Mouse (Mus musculus): ENCODE measurements around the gene Serpina12.
A peak's percentile ranks its signal among the peaks of the same experiment; 100 is the strongest.

The Serpina12 gene

DNA sequence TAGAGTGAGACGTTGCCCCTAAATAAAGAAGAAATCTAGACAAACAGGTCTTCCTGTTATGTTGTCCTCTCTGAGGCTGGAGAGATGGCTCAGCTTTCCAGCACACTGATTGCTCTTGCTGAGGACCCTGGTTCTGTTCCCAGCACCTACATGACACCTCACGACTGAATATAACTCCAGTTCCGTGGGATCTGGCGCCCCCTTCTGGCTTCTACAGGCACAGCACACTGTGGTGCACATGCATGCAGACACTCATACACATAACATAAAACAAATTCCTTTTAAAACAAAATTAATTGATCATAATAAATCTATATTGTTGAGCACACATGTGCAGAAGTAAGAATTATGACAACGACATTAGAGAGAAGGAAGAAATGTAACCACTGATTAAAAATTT lies 39.6 kb downstream of the Serpina12 start:
- DNase-seq (ENCODE audit: low spot score in 2 of 2): no peak

GRCm38 (mm10) chr12:104003238-104003612 lies 41.0 kb downstream of the Serpina12 start:
- no peak for DNase-seq (ENCODE audit: low spot score in 2 of 2)

- DNase-seq (ENCODE audit: low spot score in 2 of 2): peak; percentile 33 to 83
These were observed 41.5 kb downstream of the Serpina12 start for GRCm38 (mm10) chr12:104002569-104003237.

DNA sequence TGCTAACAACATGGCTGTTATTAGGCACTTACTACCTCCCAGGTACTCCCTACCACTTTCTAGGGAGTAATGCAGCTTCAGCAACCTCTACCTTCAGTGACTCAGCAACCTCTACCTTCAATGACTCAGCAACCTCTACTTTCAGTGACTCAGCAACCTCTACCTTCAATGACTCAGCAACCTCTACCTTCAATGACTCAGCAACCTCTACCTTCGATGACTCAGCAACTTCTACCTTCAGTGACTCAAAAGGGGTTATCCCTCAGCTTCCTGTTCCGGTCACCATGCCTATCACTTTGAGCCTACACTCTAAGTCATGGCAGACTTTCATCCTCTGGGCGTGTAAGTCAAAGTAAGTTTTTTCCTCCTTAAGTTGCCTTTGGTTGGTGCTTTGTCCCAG lies 43.6 kb downstream of the Serpina12 start:
- no peak for DNase-seq (ENCODE audit: low spot score in 2 of 2)

GRCm38 (mm10) chr12:103999611-104000010 lies 44.6 kb downstream of the Serpina12 start:
- DNase-seq (ENCODE audit: low spot score in 2 of 2): no peak

GRCm38 (mm10) chr12:103996513-103996912 lies 47.7 kb downstream of the Serpina12 start:
- no peak for DNase-seq (ENCODE audit: low spot score in 2 of 2)

GRCm38 (mm10) chr12:103995292-103996072 lies 48.8 kb downstream of the Serpina12 start:
- peak; percentile 53 to 63 for DNase-seq (ENCODE audit: low spot score in 2 of 2)

GRCm38 (mm10) chr12:103992945-103993344 lies 51.3 kb downstream of the Serpina12 start:
- DNase-seq (ENCODE audit: low spot score in 2 of 2): no peak

GRCm38 (mm10) chr12:103989857-103990256 lies 54.4 kb downstream of the Serpina12 start, which contains the start of gene Serpina11:
Serpina11 (minus strand) TSS chr12:103989957.
- DNase-seq (ENCODE audit: low spot score in 2 of 2): no peak

- DNase-seq (ENCODE audit: low spot score in 2 of 2): no peak
These were observed 54.8 kb downstream of the Serpina12 start for GRCm38 (mm10) chr12:103989514-103989767.

GRCm38 (mm10) chr12:103988754-103989513 lies 55.3 kb downstream of the Serpina12 start:
- DNase-seq (ENCODE audit: low spot score in 2 of 2): no peak

DNA sequence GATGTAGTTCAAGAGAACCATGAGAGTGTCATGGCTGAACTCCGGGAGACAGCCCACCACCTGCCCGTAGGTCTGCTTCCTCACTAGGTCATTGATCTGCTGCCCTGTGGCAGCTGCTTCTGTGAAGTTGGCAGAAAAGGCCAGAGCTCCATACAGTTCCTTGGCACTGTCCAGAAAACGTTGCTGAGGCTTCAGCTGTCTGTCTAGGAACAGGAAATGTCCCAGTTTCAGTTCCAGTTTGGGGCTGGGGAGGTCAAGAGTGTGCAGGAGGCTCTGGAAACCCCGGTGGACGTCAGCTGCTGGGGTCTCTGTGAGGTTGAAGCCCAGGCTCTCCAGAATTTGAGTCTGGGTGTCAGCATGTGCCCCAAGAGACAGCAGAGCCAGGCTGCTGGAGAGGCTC lies 58.4 kb downstream of the Serpina12 start:
- no peak for DNase-seq (ENCODE audit: low spot score in 2 of 2)

GRCm38 (mm10) chr12:103984935-103985334 lies 59.3 kb downstream of the Serpina12 start:
- DNase-seq (ENCODE audit: low spot score in 2 of 2): no peak

GRCm38 (mm10) chr12:103981646-103982360 lies 62.4 kb downstream of the Serpina12 start:
- no peak for DNase-seq (ENCODE audit: low spot score in 2 of 2)

All from urinary bladder, adult 18-20 months (tissue).